Mouse (Mus musculus) kidney, postnatal 14 days (tissue): Measurements from ENCODE around the gene Gm28043.
"Not testable (repeated sequence)": the region's sequence is repeated elsewhere in the genome, so short reads cannot be mapped to it uniquely, and the experiment has no call there.

Experiments used
- DNase-seq: peaks from one replicate; pipeline ENCODE4 v3.0.0; 2022; ENCODE audit warnings: mixed read lengths

The Gm28043 gene

GRCm38 (mm10) chr17:29614115-29615023 is at the start of gene Gm28043, which contains the start of gene Rnf8:
TSS of gene Gm28043 (plus strand) at chr17:29614876.
TSS of gene Rnf8 (plus strand) at chr17:29614790.
- DNase-seq = peak; percentile 96

- no peak for DNase-seq
Measured at GRCm38 (mm10) chr17:29565521-29565920, 49.2 kb upstream of the Gm28043 start.

- peak; percentile 22 for DNase-seq
Measured at GRCm38 (mm10) chr17:29568435-29568834, 46.2 kb upstream of the Gm28043 start.

GRCm38 (mm10) chr17:29569831-29570230 is 44.8 kb upstream of the Gm28043 start:
- no peak for DNase-seq

GRCm38 (mm10) chr17:29579579-29580126 is 35.0 kb upstream of the Gm28043 start:
- peak; percentile 30 for DNase-seq

GRCm38 (mm10) chr17:29583569-29583968 is 31.1 kb upstream of the Gm28043 start:
- no peak for DNase-seq

- no peak for DNase-seq
Measured at GRCm38 (mm10) chr17:29584306-29584705, 30.4 kb upstream of the Gm28043 start.

GRCm38 (mm10) chr17:29584737-29585136 is 29.9 kb upstream of the Gm28043 start:
- DNase-seq = no peak

GRCm38 (mm10) chr17:29585446-29585845 is 29.2 kb upstream of the Gm28043 start:
- no peak for DNase-seq

GRCm38 (mm10) chr17:29586921-29587320 is 27.8 kb upstream of the Gm28043 start:
- DNase-seq = no peak

GRCm38 (mm10) chr17:29589221-29589898 is 25.3 kb upstream of the Gm28043 start:
- no peak for DNase-seq

GRCm38 (mm10) chr17:29595891-29596770 is 18.5 kb upstream of the Gm28043 start:
- DNase-seq = no peak

- no peak for DNase-seq
Measured at GRCm38 (mm10) chr17:29596771-29597132, 17.9 kb upstream of the Gm28043 start.

- no peak for DNase-seq
Measured at GRCm38 (mm10) chr17:29599051-29599450, 15.6 kb upstream of the Gm28043 start.

GRCm38 (mm10) chr17:29599537-29599936 is 15.1 kb upstream of the Gm28043 start:
- DNase-seq = no peak

GRCm38 (mm10) chr17:29601391-29601790 is 13.3 kb upstream of the Gm28043 start:
- no peak for DNase-seq

- peak; percentile 81 for DNase-seq
Measured at GRCm38 (mm10) chr17:29603283-29603682, 11.4 kb upstream of the Gm28043 start.

GRCm38 (mm10) chr17:29613453-29613852 is 1.2 kb upstream of the Gm28043 start:
- DNase-seq = not testable (repeated sequence)

GRCm38 (mm10) chr17:29615024-29615551 is 412 bp downstream of the Gm28043 start:
- DNase-seq = no peak

- DNase-seq = no peak
Measured at GRCm38 (mm10) chr17:29615616-29616015, 940 bp downstream of the Gm28043 start.

- no peak for DNase-seq
Measured at GRCm38 (mm10) chr17:29619231-29619630, 4.6 kb downstream of the Gm28043 start.

- DNase-seq = no peak
Measured at GRCm38 (mm10) chr17:29623488-29623887, 8.8 kb downstream of the Gm28043 start.
